Mouse (Mus musculus) telencephalon, adult 2 months (tissue): ENCODE results near the gene Cep97.
"Not testable (repeated sequence)": the region's sequence is repeated elsewhere in the genome, so short reads cannot be mapped to it uniquely, and the experiment has no call there.

Source experiments
- DNase-seq: peaks from one replicate; pipeline ENCODE4 v3.0.0-alpha.2; 2011; ENCODE audit warnings: low read depth, low spot score

Cep97 gene

GRCm38 (mm10) chr16:55947876-55948410 is 13.3 kb upstream of the Cep97 start:
- DNase-seq: not testable (repeated sequence)

GRCm38 (mm10) chr16:55947266-55947665 is 12.6 kb upstream of the Cep97 start:
- DNase-seq: no peak

DNA sequence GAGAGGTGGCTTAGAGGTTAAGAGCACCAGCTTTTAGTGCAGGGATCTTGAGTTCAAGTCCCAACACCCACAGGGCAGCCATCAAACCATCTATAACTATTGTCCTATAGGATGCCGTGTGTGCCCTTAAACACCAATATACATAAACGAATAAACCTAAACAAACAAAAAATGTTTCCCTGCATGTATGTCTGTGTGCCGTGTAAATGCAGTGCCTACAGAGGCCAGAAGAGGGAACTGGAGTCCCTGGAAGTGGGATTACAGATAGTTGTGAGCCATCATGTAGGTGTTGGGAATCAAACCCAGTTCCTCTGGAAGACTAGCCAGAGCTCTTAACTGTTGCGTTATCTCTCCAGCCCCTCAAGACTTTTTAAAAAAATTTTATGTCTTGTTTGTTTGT is 6.1 kb upstream of the Cep97 start:
- no peak for DNase-seq

- DNase-seq: no peak
Observed at GRCm38 (mm10) chr16:55939703-55940102, 5.0 kb upstream of the Cep97 start.

DNA sequence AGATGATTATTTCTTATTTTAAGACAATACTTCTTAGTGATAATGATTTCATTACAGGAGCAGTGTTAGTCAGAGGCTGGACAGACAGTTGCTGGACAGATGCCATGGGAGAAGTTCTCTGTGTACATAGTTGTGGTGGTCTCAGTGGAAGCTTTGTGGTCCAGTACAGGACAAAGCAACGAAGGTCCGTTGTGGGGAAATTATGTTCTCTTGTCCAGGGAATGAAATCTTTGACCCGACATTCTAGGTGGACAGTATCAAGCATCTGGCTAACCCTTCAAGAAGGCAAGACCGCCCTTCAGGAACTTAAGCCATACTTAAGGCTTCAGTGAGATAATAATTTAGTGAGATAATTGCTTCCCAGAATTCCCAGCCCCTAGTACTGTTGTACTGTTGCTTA is 4.1 kb upstream of the Cep97 start:
- no peak for DNase-seq

GRCm38 (mm10) chr16:55933681-55934343 is 843 bp downstream of the Cep97 start:
- DNase-seq: peak; percentile 40

GRCm38 (mm10) chr16:55924010-55924409 is 10.6 kb downstream of the Cep97 start:
- no peak for DNase-seq

DNA sequence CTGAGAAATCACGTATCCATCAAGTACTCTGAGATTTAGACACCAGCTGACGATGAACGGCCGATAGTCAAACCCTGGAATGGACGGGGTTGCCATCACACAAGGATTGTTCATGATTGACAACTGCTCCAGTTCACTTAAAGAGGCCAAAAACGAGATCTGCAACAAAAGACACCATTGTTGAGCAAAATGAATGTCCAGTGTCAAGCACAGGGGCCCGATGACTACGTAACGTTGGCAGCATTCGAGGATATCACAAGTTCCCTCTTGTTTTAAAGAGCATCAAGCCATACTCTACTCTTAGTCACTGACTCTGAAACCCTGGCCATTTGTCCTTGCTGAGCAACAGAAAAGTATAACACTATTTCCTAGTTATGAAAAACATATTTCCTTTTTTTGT is 12.6 kb downstream of the Cep97 start:
- DNase-seq: peak; percentile 70

DNA sequence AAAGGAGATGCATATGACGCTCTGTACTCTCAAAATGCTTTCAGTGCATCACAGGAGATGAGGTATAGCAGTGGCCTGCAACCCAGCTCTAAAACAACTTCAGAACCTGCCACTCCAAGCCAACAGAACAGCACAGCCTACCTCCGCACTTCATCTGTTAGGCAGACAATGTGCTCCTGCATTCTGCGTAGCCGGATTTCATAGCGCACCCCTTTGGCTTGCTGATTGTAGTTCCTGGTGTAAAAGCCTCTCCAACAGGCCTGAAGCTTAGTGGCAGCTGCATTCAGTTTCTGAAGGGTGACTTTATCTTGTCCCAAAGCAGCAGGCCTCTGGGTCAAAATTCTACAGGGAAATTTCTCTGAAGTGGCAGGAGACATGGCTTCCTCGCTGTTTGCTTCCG is 19.9 kb downstream of the Cep97 start:
- DNase-seq: no peak

DNA sequence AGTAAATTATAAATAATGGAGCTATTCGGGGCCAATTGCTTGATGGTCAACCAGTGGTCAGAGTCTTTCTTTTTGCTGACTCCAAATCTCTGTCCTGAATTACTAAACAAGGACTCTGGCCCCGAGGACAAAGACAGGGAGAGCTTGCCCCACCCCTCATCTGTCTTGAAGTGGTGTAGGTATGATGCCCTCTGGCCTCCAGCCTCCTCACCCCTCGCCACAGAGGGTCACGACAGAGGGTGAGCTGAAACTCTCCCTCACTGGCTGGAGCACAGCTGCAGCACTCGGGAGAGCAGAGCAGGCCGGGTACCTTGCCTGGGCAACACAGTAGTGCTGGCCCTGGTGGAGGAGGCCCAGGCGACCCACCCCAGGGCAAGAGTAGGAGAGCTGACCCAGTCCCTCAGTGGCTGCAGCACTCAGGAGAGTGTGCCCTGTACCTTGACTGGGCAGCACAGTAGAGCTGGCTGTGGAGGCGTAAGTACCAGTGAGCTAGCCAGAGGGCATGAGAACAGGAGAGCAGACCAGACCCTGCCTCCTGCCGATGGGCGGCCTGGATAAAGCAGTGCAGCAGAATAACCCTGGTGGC is 24.4 kb downstream of the Cep97 start:
- DNase-seq: no peak

GRCm38 (mm10) chr16:55906928-55907679 is 27.6 kb downstream of the Cep97 start:
- DNase-seq: no peak

GRCm38 (mm10) chr16:55905370-55905769 is 29.3 kb downstream of the Cep97 start:
- no peak for DNase-seq

DNA sequence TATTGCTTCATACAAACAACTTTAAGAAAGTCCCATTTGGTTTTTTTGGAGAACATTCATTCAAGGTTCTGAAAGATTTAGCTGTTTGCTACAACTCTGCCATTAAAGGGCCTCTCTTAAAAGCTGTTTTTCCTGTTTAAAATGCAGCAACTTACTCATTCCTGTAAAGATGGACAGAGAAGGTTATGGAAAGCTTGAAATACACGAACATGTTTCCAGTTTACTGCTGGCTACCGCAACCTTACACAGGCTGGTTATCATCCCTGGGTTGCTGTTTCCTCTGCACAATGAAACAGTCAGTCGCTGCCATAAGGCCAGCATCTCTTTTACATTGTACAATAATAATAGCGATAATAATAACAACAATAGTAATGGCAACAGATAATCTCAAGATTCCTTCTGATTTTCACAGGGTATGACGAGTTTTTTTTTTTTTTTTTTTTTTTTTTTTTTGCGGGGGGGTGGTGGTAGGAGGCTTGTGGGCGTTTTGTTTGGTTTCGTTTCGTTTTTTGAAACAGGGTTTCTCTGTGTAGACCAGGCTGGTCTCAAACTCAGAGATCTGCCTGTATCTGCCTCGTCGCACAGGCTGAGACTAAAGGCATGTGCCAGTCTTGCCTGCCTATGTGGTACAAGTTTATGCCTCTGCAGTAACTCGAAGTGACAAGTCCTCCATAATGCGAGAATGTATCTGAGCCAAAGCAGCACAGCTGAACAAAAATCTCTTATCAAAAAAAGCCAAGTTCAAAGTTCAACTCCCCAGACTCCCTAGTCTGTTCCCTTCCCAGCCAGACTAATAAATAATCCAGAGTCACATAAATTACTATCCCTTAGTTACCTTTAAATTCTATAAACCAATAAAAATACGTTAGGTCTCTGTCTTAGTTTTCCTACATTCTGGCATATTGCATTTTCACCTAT is 32.6 kb downstream of the Cep97 start:
- no peak for DNase-seq

GRCm38 (mm10) chr16:55898385-55899002 is 36.2 kb downstream of the Cep97 start:
- DNase-seq: no peak

GRCm38 (mm10) chr16:55895651-55896095 is 39.0 kb downstream of the Cep97 start:
- DNase-seq: no peak

DNA sequence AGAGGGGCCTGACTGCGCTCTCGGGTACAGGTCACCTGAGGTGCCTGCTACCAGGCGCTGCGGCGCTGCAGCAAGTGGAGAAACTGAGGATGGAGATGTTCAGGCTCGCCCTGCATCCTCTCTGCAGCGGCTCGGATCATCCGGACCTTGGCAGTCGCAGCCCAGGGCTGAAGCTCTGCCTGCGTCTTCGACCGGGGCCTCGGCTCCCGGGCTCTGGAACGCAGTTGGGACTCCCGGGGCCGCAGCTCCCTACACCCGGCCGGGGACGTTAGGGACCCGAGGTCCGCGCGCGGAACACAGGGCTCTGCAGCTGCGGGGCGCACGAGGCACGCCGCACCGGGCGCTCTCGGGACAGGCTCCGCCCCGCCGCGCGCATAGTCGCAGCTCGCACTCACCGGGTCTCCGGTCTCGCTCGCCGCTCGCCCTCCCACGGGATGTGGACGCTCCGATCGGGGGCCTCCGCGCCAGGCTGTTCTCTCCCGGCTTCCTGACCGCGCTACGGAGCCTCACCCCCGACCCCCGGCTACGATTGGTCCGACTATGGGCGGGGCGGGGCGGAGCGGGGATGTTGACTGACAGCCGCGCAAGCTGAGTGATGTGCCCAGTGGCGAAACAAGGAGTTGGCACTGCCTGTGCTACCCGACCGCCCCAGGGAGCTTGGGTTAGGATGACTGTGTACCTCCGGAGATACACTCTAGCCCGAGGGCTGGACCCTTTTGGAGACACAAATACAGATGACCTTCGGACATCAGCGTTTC is 39.6 kb downstream of the Cep97 start, which contains the start of gene Nxpe3:
TSS of gene Nxpe3 (minus strand) at position 393 of the 758 bp plus-strand sequence.
- DNase-seq: peak; percentile 72

GRCm38 (mm10) chr16:55894536-55894892 is 40.1 kb downstream of the Cep97 start:
- DNase-seq: no peak

DNA sequence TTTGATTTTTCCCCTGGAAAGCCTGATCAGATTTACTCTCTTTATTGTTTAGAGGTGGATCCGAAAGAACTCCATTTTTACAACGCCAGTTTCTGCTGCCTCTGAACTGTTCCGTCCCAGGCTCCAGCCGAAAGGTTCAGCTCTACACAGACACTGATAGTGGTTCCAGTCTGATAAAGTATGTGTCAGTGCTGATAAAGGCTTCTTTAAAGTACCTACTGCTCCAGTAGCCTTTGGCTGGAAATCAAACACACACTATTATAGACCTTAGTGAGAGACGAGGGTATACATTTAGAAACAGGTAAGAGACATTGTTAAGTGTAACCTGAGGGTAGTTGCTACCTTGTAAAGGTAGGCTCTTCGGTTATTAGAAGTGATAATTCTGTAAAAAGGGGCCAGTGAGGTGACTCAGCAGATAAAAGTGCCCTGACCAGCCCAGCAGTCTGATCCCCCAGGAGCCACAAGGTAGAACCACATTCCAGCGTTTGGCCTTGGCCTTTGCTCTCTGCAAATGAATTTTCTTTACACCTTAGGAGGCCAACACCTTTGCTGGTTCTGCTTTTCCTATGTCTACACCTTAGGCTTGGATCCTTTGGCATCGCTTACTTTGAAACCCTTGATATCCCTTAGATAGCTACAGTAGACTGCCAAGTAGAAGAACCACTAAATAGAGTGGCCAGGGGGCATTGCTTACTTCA is 41.1 kb downstream of the Cep97 start:
- no peak for DNase-seq

- no peak for DNase-seq
Observed at GRCm38 (mm10) chr16:55892484-55892883, 42.2 kb downstream of the Cep97 start.

DNA sequence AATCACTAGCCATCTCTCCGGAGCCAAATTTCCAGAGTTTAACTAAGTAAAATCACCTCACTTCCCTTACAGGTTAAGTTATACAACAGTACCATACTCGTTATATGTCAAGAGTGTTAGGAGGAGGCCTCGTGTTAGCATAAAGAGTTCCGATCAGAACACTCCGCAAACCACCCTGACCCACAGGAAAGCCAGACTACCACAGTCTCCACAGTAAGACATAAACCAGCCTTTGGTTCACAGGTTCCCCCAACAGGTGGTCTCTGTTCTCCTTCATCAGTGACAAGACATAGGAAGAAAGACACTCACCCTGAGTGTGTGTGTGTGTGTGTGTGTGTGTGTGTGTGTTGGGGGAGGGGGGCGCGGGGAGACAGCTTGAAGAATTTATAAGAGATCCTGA is 43.3 kb downstream of the Cep97 start:
- DNase-seq: no peak
